Mouse (Mus musculus) adrenal gland, adult 8-10 months (tissue): ENCODE measurements around the gene Cap2. TPM values are rescaled to one million over a fixed set of nuclear protein-coding genes. Genes with fewer than 3 reads are reported as not detected.

Source experiments
- DNase-seq: peaks from one replicate; pipeline ENCODE4 v3.0.0; 2022
- total RNA-seq, 4 experiments: library from RNA; stranded (reverse); gene quantifications; 2 replicates each; pipeline ENCODE4 v1.2.4; 2022

The Cap2 gene
- total RNA-seq, 4 experiments from 2014 or later = 3.9 to 6.2 (median 4.7) TPM

DNA sequence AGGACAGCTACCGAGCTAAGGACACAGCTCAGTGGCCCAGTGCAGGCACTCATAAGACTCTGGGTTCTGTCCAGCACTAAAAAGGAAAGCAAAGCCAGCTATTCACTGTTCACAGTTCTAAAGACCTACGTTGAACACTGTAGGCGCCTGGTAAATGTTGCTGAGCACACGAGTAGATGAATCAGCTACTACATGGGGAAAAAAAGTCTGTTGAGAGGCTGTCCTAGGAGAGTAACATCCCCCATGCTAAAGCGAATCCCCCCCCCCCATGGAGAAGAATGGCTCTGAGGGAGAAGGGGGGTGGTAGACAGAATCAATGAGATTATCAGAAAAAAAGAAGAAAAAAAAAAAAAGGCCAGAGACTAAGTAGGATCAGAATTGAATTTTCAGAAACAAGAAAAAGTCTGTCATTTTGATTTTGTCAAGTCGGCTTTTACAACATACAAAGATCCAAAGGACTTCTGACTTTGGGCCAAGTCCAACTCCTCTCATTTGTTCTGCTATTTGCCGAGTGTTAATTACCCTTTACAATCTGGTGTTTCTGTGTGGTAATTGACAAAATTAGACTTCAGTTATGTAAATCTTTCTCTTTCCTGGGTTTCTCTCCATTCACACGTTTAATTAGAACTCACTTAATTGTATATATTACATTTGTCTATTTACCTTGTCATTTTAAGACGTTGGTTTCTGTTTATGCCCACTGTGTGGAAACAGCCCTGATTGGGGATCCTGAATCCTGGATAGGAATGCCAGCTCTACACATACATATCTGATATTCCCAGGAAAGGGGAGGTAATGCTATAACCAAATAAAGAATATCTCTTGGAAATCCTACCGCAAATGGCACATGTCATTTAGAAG is 139.2 kb downstream of the Cap2 start:
- no peak for DNase-seq

DNA sequence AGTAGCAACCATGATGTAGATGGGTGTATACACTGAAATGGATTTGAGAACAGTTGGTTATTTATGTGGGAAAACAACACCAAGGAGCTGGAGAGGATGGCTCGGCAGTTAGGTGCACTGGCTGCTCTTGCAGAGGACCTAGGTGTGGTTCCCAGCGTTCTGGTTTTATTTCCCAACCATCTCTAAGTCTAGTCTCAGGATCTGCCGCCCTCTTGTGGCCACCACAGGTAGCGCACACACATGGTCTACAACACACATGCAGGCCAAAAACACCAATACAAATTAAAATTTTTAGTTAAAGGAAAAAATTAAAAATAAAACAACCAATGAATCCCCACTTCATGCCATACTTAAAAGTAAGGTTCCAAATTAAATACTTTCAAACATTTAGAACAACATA is 140.7 kb downstream of the Cap2 start:
- DNase-seq = no peak

DNA sequence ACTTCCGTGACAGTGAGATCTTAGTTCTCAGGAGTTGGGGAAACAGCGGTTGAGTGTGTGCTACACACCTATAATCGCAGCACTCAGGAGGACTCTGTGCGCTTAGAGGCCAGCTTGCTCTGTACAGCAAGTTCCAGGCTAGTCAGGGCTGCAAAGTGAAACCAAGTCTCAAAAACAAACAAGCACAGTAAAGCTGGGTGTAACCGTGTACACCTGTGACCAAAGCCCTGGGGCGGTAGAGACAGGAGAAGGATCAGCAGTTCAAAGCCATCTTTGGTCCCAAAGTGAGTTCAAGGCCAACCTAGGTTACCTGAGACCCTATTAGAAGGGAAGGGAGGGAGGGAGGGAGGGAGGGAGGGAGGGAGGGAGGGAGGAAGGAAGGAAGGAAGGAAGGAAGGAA is 142.5 kb downstream of the Cap2 start:
- no peak for DNase-seq

DNA sequence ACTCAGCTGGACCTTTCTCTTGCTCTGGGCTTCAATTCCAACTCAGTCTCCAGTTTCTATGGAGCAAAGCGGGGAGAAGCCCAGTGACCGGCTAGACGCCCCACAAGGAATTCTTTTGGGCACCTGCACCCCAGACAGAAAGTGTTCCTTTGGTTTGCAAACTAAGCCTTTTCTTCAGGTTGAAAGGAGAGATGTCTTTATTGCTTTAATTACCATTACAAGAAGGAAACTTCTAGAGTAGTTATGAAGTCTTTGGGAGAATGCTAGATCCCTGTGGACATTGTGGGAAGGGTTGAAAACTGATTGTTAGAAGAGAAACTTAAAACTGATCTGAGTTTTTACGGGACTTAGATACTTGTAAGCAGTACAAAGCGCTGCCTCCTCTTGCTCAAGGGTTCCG is 143.8 kb downstream of the Cap2 start:
- DNase-seq = no peak

DNA sequence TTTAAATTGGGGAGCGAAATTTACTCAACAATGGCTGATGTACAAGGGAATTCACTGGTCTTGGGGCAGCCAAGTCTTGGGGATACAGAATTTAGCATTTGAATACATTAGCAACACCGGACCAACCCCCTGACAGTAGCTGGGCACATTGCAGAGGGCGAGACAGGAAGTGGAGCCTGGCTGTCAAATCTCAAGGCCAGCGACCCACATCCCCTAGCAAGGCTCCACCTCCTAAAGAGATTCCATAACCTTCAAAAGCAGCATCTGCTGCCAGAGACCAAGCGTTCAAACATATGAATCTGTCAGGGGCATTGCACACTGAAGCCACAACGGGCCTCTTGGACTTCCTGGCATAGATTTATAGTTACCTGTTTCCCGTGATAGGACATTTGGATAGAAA is 150.2 kb downstream of the Cap2 start:
- no peak for DNase-seq

DNA sequence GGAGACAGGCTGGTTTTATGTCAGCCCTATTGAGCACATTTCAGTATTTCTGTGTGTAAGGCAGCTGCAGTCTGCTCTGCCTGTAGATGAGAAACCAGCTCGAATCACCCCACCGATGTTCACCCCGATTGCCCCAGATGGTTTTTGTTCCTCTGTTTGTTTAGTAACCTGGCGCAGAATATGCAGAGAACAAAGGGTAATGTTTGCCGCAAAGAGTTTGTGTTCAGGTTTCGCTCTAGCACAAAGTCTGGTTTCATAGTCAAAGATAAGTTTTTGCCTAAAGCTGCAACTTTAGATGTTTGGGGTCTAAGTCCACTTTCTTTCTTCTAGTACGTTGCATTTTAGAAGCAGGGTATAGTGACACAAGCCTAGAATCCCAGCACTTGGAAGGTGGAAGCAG is 151.0 kb downstream of the Cap2 start:
- no peak for DNase-seq

DNA sequence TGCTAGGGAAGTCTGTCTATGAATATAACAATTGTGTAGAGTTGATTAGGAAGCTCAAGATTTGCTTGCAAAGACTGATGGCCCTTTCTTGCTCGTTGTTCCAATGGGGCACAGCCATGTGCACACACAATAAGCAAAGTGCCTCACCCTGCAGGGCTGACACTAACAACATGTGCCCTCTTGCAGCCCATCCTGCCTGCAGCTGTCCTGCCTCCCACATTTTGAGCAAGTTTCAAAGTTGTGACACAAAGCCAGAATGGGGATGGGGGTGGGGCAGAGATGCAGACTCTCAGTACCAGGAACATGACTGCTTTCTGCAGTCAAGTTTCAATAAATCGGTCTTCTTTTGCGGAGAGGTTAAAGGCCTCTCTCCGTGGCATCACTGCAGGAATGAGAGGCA is 152.0 kb downstream of the Cap2 start:
- DNase-seq = no peak

DNA sequence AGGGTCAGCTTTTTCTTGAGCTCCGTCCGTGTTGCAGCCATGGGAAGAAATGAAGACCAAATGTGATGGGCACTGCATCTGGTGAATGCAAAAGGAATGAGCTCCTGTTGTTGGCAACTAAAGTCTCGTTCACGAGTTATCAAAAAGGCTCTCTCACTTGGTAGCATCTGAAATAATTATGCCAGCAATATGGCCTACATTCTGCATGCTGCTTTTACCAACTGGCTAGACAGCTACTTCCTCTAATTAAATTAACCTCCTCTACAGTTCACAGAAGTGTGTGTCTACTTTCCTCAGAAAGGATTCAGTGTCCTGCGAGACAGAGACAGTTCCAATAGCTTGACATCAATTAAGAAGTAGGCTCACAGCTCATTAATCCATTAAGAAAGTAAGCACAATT is 152.9 kb downstream of the Cap2 start:
- DNase-seq = no peak

DNA sequence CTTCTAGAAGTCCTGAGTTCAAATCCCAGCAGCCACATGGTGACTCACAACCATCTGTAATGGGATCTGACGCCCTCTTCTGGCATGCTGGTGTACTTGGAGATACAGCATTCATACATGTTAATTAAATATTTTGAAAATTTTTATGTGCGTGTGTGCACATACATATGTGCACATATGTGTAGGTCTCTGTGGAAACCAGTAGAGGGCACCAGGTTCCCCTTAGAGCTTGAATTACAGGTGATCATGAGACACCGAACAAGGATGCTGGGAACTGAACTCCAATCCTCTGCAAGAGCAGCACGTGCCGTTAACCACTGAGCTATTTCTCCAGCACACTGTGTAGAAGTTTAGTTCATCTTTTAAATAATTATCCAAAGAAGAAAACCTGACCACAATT is 157.6 kb downstream of the Cap2 start:
- DNase-seq = no peak

DNA sequence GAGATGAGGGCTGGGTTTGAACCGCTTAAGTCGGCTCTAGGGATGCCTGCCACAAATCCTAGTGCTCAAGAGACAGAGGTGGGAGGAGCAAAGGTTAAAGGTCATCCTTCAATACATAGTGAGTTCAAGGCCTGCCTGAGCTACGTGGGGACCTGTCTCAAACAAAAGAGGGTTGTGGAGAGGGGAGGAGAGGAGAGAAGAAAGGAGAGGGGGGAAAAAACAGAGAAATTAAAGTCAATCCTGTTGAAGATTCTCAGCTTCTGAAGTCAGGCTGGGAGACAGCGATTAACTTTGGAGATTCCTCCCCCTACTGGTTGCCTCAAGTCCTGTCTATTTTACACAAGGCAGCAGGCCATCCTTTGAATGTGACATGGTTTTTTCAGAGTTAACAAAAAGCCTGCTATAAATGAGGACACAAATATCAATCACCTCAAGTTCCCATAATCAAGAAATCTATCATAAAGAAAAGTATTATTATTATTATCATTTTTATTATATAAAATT is 161.9 kb downstream of the Cap2 start:
- DNase-seq = no peak

DNA sequence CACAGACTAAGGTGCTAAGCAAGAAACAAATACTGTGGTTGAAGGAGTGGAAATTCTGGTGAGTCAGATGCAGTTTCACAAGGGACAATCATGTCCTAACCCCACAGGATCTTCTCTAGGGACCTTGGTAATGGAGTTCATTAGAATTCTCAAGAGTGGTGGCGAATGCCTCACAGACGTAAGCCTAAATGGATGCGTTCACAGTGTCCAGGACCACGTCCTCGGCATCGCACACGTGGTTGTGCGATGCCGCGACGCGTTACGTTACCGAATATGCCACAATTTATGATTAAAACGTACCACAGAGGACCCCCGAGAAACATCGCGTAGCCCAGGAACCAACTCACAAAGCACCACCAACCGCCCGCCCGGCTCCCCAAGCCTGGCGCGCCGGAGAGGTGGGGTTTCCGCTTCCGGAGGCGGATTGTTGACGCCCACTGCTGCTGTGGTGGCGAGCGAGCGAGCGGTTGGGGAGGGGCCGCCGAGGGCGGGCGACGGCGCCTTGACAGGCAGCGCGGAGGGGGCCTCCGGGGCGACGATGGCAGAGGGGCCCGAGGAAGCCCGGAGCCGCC is 167.5 kb downstream of the Cap2 start, which contains the start of gene Fam8a1:
Gene Fam8a1 (plus strand): TSS at position 475 of the 572 bp plus-strand sequence.
- peak; percentile 82 for DNase-seq

DNA sequence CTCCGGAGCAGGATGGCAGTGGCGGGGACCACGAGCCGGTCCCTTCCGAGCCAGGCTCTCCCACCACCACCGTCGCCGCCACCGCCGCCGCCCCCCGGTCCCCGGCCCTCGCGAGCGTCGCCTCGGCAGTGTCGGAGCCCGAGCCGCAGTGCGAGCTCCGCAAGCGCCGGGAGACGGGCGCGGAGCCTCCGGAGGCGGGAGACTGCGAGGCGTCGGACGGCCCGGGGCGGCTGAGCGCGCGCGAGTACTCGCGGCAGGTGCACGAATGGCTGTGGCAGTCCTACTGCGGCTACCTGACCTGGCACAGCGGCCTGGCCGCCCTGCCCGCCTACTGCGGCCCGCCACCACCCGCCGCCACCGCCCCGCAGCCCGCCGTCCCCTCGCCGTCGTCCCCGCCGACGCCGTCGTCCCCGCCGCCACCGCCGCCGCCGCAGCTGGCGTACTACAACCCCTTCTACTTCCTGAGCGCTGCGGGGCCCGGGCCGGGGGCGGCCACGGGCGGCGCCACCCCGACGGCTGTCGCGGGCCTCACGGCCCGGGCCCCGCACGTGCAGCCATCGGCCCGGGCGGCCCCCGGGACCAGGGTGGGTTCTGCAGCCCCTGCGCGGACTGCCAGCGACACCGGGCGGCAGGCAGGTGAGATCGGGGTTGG is 168.1 kb downstream of the Cap2 start:
- no peak for DNase-seq

DNA sequence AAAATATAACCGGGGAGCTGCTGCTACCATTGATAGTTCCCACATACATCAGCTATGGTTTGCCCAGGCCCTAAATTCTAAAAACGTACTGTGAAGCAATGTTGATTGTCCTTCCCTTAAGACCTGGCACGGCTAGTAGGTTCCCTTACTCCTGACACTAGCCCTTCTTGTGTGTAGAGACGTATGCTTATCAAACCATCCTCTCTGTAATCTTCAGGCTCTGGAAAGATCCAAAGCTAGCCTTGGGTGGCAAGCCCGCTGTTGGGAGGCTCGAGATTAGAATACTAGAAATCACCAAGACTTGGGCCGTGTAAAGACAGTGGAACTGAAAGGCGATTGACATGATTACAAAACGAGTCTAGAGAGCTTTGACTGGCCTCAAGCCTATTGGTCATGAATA is 168.9 kb downstream of the Cap2 start:
- no peak for DNase-seq

DNA sequence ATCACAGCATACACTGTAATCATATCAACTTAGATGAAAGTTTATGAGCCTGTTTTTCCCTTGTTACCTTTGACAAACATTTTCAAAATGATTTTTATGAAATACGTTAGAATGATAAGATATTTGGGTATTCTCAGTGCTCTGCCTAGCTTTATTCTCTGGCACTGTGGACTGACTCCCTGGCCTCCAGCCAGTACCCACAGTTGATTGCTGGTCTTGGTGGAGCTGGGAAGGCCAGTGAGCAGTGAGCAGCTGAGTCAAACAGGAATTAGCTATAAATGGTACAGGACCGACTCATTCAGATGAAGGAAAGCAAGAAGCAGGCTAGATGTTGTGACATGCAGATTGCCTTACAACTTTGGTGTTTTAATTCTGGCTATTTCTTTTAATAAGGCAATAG is 173.0 kb downstream of the Cap2 start:
- DNase-seq = peak; percentile 37

DNA sequence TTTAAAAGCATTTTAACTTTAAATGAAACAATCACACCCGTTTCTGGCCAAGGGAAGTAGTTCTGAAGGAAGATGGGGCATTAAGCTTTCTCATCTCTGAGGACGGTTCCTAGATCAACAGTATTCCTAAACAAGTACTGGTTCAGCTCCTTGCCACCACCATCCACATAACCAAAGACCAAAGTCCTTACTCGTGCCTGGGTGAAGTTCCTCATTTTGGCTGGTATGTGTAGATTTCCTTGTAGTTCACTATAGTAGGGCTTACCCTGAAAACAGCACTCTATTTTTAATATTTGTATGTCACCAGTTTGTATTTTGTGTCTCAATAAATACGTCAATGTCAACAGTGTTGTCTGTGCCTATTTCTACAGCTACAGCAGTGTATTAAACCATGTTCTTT is 176.1 kb downstream of the Cap2 start:
- no peak for DNase-seq

DNA sequence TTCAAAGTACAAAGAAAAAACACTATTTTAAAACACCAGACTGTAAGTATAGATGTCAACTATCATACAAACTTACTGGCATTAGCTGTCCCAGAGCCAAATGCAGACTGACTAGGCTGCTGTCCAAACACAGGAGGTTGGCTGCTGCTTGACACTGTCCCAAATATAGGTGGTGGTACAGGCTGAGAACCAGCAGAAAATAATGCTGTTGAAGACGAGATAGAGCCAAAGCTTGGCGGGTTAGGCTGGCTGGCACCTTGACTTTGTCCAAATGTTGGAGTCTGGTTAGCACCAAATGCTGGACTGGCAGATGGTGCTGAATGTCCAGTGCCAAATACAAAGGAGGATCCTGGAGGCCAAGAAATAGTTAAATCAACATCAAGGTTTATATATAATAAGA is 181.3 kb downstream of the Cap2 start:
- DNase-seq = no peak

DNA sequence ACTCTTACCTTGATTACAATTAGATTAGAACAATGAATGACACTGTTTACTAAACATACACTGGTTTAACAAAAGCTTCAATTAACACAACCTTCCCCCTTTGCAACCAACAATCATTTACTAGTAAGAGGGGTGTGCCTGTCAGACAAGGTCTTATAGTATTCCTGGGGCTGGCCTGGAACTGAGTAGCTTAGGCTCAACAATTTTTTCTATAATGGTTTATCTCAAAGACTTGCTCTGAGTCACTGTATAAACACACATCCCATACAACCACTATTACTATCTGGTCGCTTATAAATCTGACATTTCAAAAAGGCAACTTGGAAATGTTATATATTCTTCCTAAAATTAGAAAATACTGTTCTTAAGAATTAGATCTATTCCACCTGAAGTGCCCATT is 181.7 kb downstream of the Cap2 start:
- no peak for DNase-seq

DNA sequence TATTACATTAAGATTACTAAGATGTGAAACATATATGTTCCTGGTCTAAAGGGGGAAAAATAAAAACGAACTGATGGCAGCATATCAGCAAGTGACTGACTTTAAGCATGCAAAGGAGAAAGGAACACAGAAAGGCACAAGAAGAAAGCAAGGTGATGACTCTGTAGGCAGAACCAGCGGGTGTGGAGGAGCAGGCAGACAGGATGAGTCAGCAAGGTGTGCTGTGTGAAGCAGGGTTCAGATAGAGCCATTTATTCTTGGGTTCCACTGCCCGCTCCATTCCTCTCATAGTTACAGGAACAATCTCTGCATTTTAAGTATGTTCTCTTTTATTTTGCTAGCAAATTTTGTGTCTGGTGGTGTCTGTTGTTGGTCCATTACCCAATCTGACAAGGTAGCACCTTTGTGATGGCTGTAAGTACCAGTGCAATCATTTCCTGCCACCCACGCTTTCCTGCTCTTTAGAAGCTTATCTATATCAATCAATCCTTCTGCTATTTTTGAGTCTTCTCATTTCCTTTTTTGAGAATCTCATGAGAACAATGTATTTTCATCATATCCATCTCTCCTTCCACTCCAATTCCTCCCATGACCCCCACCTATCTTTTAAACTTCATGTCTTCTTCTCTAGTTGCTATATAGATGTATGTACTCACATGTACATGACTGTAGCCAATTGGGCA is 189.1 kb downstream of the Cap2 start:
- DNase-seq = no peak

DNA sequence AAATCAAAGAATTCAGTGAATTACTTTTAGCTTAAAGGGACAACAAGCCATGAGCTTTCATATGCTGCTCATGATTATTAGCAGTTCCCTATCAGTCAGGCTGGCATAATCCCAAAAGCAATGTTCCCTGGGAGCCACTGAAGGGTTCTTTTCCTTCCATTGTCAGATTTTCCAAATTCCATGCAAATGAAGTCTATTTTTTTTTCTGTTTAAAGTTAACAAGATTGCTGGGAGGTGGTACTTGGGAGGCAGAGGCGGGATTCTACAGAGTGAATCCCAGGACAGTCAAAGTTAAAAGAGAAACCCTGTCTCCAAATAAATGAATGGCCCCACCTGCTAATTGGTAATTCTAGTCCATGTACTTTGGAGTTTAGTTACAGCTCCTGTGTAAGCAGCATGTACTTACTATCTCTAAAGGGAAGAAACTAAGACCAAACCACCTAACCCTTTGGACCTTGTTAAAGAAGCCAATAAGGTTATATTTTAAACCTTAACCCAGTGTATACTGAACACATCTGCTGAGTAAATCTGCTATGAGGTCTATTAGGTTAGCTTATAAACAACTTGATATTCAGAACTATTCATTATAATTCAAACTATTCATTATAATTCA is 193.8 kb downstream of the Cap2 start:
- DNase-seq = no peak

DNA sequence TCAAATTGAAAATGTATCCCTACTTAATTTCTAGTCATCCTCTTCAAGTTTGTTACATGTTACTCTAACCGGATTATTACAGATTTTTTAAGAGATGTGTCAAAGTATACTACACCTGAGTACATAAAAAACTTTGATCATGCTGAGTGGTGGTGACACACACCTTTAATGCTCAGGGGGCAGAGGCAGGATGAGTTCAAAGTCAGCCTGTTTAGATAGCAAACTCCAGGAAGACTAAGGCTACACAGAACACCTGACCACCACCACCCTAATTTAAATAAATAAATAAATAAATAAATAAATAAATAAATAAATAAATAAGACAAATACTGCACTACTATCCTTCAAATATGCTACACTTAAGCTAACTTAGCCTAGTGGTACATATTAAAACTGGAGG is 194.3 kb downstream of the Cap2 start:
- DNase-seq = no peak

DNA sequence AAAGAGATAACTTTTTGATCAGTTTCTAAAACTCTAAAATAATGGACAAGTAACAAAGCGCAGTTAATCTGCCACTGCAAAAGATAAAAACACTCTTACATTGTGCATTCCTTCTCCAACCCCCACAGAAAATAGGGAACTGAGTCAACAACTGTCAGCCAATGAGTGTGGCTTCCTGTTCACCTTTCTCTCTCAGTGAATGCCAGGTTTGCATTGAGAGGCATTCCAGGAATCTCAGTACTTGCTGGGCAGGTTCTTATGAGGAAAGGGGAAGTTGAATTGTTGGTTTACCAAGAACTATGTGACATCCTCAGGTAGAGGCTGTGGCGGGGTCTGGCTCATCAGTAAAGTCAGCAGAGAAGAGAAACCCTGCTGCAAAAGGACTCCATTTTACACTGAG is 195.1 kb downstream of the Cap2 start:
- no peak for DNase-seq

DNA sequence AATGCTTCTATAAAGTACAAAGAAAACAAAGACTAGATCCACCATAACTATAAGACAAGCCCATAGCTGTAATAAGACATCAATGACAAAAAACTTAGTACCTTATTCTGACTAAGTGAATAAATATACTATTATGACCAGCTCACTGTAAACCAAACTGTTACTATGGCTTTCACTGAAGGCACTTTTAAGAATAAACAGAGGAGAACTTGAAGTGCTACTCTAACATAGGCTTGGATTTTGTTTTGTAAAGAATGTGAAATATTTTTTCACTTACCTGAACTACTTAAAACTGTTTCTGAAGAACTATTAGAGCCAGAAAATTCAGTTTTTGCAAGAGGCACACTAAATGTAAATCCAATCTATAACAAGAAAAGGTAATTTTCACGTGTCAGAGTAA is 197.7 kb downstream of the Cap2 start:
- DNase-seq = no peak
